Comparison of ENCODE assay signal across 8 mouse cellular contexts in the genomic region with DNA sequence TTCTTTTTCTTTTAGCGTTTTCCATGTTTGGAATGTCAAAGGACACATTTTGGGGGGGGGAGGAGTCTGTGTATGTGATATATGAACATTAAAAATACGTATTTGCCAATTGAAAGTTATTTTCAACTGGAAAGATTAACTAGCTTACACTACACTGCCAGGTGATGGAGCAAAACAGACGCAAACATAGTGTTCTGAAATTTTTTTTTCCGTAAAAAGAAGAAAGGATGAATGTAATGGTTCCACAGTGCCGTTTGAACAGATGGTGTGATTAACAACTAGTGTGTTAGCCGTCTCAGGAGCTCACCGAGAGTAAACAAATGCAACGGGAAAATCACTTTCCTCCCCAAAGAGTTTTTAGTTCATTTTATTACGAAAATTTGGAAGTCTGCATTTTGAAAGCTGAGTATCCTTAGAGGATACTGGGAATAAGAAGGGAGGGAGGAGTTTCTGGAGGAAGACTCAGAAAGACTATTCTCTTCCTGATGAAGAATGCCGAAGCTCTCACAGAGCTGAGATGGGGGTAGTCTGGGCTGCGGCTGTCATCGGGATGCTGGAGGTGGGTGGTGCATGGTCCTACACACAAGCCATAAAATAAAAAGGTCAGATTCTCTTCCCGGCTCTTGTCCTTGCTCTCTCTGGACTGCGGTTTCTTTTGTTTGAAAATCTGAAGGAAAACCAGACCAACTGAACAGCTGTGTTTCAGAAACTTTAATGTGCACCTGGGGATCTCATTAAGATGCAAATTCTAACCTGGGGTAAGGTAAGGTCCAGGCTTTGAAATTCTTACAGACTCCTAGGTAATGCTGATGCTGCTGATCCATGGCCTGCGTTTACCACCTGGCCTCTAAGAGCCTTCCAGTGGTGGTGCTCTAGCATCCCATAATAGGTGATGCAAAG.
A peak's percentile ranks its signal among the peaks of the same experiment; 100 is the strongest.
DNase-seq lines count a peak whose midpoint lies in the region; ATAC-seq lines count a peak whose summit lies in the region.

No protein-coding gene starts in this region.

- 6% methylated on average over 15 of the region's 15 CpGs for WGBS in neural tube, embryonic 11.5 days
- WGBS in embryonic facial prominence, embryonic 15.5 days = 8% methylated on average over 15 of the region's 15 CpGs
- WGBS in intestine, embryonic 15.5 days = 9% methylated on average over 15 of the region's 15 CpGs

- no peaks in the 10 kb centered on the region for H3K27me3 ChIP-seq in neural tube, embryonic 11.5 days (ENCODE audit: control insufficient read depth, insufficient read depth, low read length)
- no peaks in the 10 kb centered on the region for H3K27me3 ChIP-seq in embryonic facial prominence, embryonic 15.5 days
- H3K27me3 ChIP-seq in intestine, embryonic 15.5 days (replicated peaks) = no peaks in the 10 kb centered on the region

- DNase-seq in neural tube, embryonic 11.5 days (ENCODE audit: low spot score) = no peak
- no peak for DNase-seq in neural tube, embryonic 10.5 days (ENCODE audit: extremely low spot score, low spot score)
- peak; percentile 3 for DNase-seq in naive thymus-derived CD4-positive, alpha-beta T cell, adult 2 months (ENCODE audit: low read depth)
- DNase-seq in gastrocnemius, postnatal 10 days = no peak
- no peak for DNase-seq in cerebellum, postnatal 36 days
- no peak for DNase-seq in adrenal gland, postnatal 14 days

- H3K9ac ChIP-seq in neural tube, embryonic 11.5 days (ENCODE audit: low read length) = peak overlapping the region; percentile 19; the same call in 1 of the 2 replicates
- no peak overlapping the region for H3K9ac ChIP-seq in embryonic facial prominence, embryonic 15.5 days
- H3K9ac ChIP-seq in intestine, embryonic 15.5 days = no peak overlapping the region

- ATAC-seq in neural tube, embryonic 11.5 days (ENCODE audit: insufficient read depth, low FRiP score, low TSS enrichment) = peak; percentile 43; the same call in 1 of the 2 replicates
- no peak for ATAC-seq in embryonic facial prominence, embryonic 15.5 days (ENCODE audit: insufficient number of reproducible peaks, low FRiP score, low TSS enrichment, low read depth)
- ATAC-seq in intestine, embryonic 15.5 days = 0 out of 2 replicates have a peak, but pooled peaks have one; percentile 12

- no peak overlapping the region for H3K27ac ChIP-seq in neural tube, embryonic 11.5 days (ENCODE audit: low read depth, low read length)
- H3K27ac ChIP-seq in embryonic facial prominence, embryonic 15.5 days (replicated peaks) = 0 out of 2 replicates have a peak overlapping the region, but pooled peaks have one; percentile 28
- no peak overlapping the region for H3K27ac ChIP-seq in intestine, embryonic 15.5 days

- H3K9me3 ChIP-seq in neural tube, embryonic 11.5 days (ENCODE audit: control insufficient read depth, low read length) = no peaks in the 10 kb centered on the region
- H3K9me3 ChIP-seq in embryonic facial prominence, embryonic 15.5 days (replicated peaks) = no peaks in the 10 kb centered on the region
- no peaks in the 10 kb centered on the region for H3K9me3 ChIP-seq in intestine, embryonic 15.5 days

- H3K4me2 ChIP-seq in neural tube, embryonic 11.5 days (ENCODE audit: low read depth) = peak overlapping the region; percentile 50
- peak overlapping the region; percentile 60 for H3K4me2 ChIP-seq in embryonic facial prominence, embryonic 15.5 days (replicated peaks)
- peak overlapping the region; percentile 53 for H3K4me2 ChIP-seq in intestine, embryonic 15.5 days (replicated peaks)

- no peaks in the 10 kb centered on the region; the same call in 1 of the 2 replicates for H3K4me1 ChIP-seq in neural tube, embryonic 11.5 days (ENCODE audit: control insufficient read depth, insufficient read depth, low read length)
- H3K4me1 ChIP-seq in embryonic facial prominence, embryonic 15.5 days = peaks cover 16% of the 10 kb centered on the region; the same call in 1 of the 2 replicates
- peaks cover 3% of the 10 kb centered on the region; the same call in 1 of the 2 replicates for H3K4me1 ChIP-seq in intestine, embryonic 15.5 days (replicated peaks)

- peak overlapping the region; percentile 26 for H3K4me3 ChIP-seq in neural tube, embryonic 11.5 days (ENCODE audit: low read depth, low read length)
- H3K4me3 ChIP-seq in embryonic facial prominence, embryonic 15.5 days (replicated peaks) = peak overlapping the region; percentile 45
- H3K4me3 ChIP-seq in intestine, embryonic 15.5 days (replicated peaks) = peak overlapping the region; percentile 29; the same call in 1 of the 2 replicates

- no peaks in the 10 kb centered on the region for H3K36me3 ChIP-seq in neural tube, embryonic 11.5 days (ENCODE audit: control insufficient read depth, insufficient read depth, low read length)
- H3K36me3 ChIP-seq in embryonic facial prominence, embryonic 15.5 days = no peaks in the 10 kb centered on the region
- H3K36me3 ChIP-seq in intestine, embryonic 15.5 days = no peaks in the 10 kb centered on the region
